Mouse (Mus musculus) MEL (cell line): ENCODE measurements around the gene Frem1. TPM values are rescaled to one million over a fixed set of nuclear protein-coding genes. Genes with fewer than 3 reads are reported as not detected.

Experiments
- DNase-seq: peaks from one replicate; pipeline ENCODE4 v3.0.0; 2011; ENCODE audit warnings: low read depth, low spot score
- H3K27ac ChIP-seq: 2 replicates; pipeline ENCODE4 v1.5.1; 2012; ENCODE audit warnings: low read depth, mild to moderate bottlenecking, control low read depth, low read length, moderate library complexity; ENCODE audit not compliant: control insufficient read depth
- H3K27me3 ChIP-seq, 2 experiments: fragments of 150-350 bp in 1 of 2; sonication (generic) in 1 of 2; 2 replicates each; pipeline ENCODE4 v1.6.1; 2012; ENCODE audit warnings: low read length in 2 of 2, mild to moderate bottlenecking in 2 of 2, improper control_type of control experiment in 1 of 2, moderate library complexity in 1 of 2; ENCODE audit not compliant: insufficient read depth in 2 of 2, control insufficient read depth in 1 of 2
- H3K36me3 ChIP-seq, 2 experiments: 2 replicates each; pipeline ENCODE4 v1.6.1; 2012 to 2014; ENCODE audit warnings: low read length in 2 of 2, improper control_type of control experiment in 1 of 2, inconsistent platforms in 1 of 2, mild to moderate bottlenecking in 1 of 2; ENCODE audit not compliant: insufficient read depth in 2 of 2, control insufficient read depth in 1 of 2
- H3K4me1 ChIP-seq, 2 experiments: fragments of 150-350 bp in 1 of 2; sonication (generic) in 1 of 2; 2 replicates each; pipeline ENCODE4 v1.6.1; 2012; ENCODE audit warnings: low read length in 2 of 2, improper control_type of control experiment in 1 of 2, mild to moderate bottlenecking in 1 of 2; ENCODE audit not compliant: insufficient read depth in 2 of 2, control insufficient read depth in 1 of 2
- H3K4me3 ChIP-seq, 2 experiments: fragments of 150-350 bp in 1 of 2; sonication (generic) in 1 of 2; 2 replicates each; pipeline ENCODE4 v1.5.1; 2012; ENCODE audit warnings: low read depth in 2 of 2, low read length in 2 of 2, mild to moderate bottlenecking in 2 of 2, moderate library complexity in 2 of 2, control low read depth in 1 of 2, improper control_type of control experiment in 1 of 2; ENCODE audit not compliant: control insufficient read depth in 1 of 2, insufficient read depth in 1 of 2
- H3K79me2 ChIP-seq: 2 replicates; pipeline ENCODE4 v1.6.1; 2012; ENCODE audit warnings: mild to moderate bottlenecking, low read length, moderate library complexity; ENCODE audit not compliant: control insufficient read depth, poor library complexity, insufficient read depth
- H3K9ac ChIP-seq: 2 replicates; pipeline ENCODE4 v1.6.1; 2012; ENCODE audit warnings: low read depth, mild to moderate bottlenecking, control low read depth, low read length, moderate library complexity; ENCODE audit not compliant: control insufficient read depth, poor library complexity, severe bottlenecking
- H3K9me3 ChIP-seq: fragments of 150-350 bp; sonication (generic); replicated peaks from 2 replicates; pipeline ENCODE4 v1.6.1; 2012; ENCODE audit warnings: mild to moderate bottlenecking, low read length, improper control_type of control experiment, moderate library complexity; ENCODE audit not compliant: insufficient read depth
- CHD1 ChIP-seq: IDR thresholded peaks from 2 replicates; pipeline ENCODE4 v1.6.1; 2012; ENCODE audit warnings: low read depth, mild to moderate bottlenecking, inconsistent platforms, low read length, improper control_type of control experiment
- CTCF ChIP-seq, 3 experiments: IDR thresholded peaks in 2 of 3; conservative IDR thresholded peaks in 1 of 3; 2 replicates each; pipeline ENCODE4 v1.5.1; 2011 to 2012; ENCODE audit warnings: low read length in 3 of 3, low read depth in 2 of 3, mild to moderate bottlenecking in 2 of 3, improper control_type of control experiment in 1 of 3, inconsistent platforms in 1 of 3, mixed read lengths in 1 of 3, moderate library complexity in 1 of 3; ENCODE audit not compliant: control insufficient read depth in 1 of 3, insufficient read depth in 1 of 3, poor library complexity in 1 of 3, severe bottlenecking in 1 of 3
- ELF1 ChIP-seq: IDR thresholded peaks from 2 replicates; pipeline ENCODE4 v1.6.1; 2014; ENCODE audit warnings: low read depth, mild to moderate bottlenecking, inconsistent platforms, low read length, improper control_type of control experiment, moderate library complexity
- ETS1 ChIP-seq: IDR thresholded peaks from 2 replicates; pipeline ENCODE4 v1.6.1; 2012; ENCODE audit warnings: low read depth, mild to moderate bottlenecking, inconsistent platforms, low read length, improper control_type of control experiment, moderate library complexity
- GABPA ChIP-seq: IDR thresholded peaks from 2 replicates; pipeline ENCODE4 v1.6.1; 2012; ENCODE audit warnings: low read depth, mild to moderate bottlenecking, inconsistent platforms, low read length, improper control_type of control experiment, moderate library complexity
- NRF1 ChIP-seq: IDR thresholded peaks from 2 replicates; pipeline ENCODE4 v1.6.1; 2014; ENCODE audit warnings: low read depth, mild to moderate bottlenecking, inconsistent platforms, low read length, improper control_type of control experiment, moderate library complexity; ENCODE audit not compliant: poor library complexity, insufficient read depth, severe bottlenecking
- SIN3A ChIP-seq: IDR thresholded peaks from 2 replicates; pipeline ENCODE4 v1.6.1; 2012; ENCODE audit warnings: low read length, improper control_type of control experiment, inconsistent platforms
- TCF12 ChIP-seq: IDR thresholded peaks from 2 replicates; pipeline ENCODE4 v1.6.1; 2014; ENCODE audit warnings: low read depth, mild to moderate bottlenecking, inconsistent platforms, low read length, improper control_type of control experiment, moderate library complexity
- UBTF ChIP-seq: IDR thresholded peaks from 2 replicates; pipeline ENCODE4 v1.6.1; 2012; ENCODE audit warnings: low read depth, mild to moderate bottlenecking, inconsistent platforms, low read length, improper control_type of control experiment, moderate library complexity, borderline replicate concordance; ENCODE audit not compliant: insufficient read depth
- USF2 ChIP-seq, 2 experiments: IDR thresholded peaks; 2 replicates each; pipeline ENCODE4 v1.6.1; 2011 to 2012; ENCODE audit warnings: improper control_type of control experiment in 2 of 2, low read length in 2 of 2, borderline replicate concordance in 1 of 2, inconsistent platforms in 1 of 2, low read depth in 1 of 2, mild to moderate bottlenecking in 1 of 2; ENCODE audit not compliant: insufficient read depth in 1 of 2
- ZC3H11A ChIP-seq: IDR thresholded peaks from 2 replicates; pipeline ENCODE4 v1.6.1; 2012; ENCODE audit warnings: low read depth, mild to moderate bottlenecking, inconsistent platforms, low read length, improper control_type of control experiment
- ZMIZ1 ChIP-seq: IDR thresholded peaks from 2 replicates; pipeline ENCODE4 v1.6.1; 2012; ENCODE audit warnings: low read depth, mild to moderate bottlenecking, inconsistent platforms, low read length, improper control_type of control experiment, moderate library complexity
- polyA plus RNA-seq, 2 experiments: library from polyadenylated mRNA; stranded (reverse) in 1 of 2; unstranded in 1 of 2; fragments of >175 nt in 1 of 2; fragments of >200 nt in 1 of 2; gene quantifications; 2 replicates each; pipeline versions ENCODE4 v1.2.1 to v1.2.4; 2012; ENCODE audit warnings: low replicate concordance in 2 of 2, low read depth in 1 of 2; ENCODE audit not compliant: insufficient read length in 2 of 2, insufficient read depth in 1 of 2, missing spikeins in 1 of 2
- total RNA-seq: library from RNA; depleted of rRNA; stranded (reverse); fragments of 300-350 nt; gene quantifications from 2 replicates; pipeline ENCODE4 v1.2.3, GENCODE M21; 2012

The Frem1 gene
- total and polyA plus RNA-seq, 3 experiments, result not detected

DNA sequence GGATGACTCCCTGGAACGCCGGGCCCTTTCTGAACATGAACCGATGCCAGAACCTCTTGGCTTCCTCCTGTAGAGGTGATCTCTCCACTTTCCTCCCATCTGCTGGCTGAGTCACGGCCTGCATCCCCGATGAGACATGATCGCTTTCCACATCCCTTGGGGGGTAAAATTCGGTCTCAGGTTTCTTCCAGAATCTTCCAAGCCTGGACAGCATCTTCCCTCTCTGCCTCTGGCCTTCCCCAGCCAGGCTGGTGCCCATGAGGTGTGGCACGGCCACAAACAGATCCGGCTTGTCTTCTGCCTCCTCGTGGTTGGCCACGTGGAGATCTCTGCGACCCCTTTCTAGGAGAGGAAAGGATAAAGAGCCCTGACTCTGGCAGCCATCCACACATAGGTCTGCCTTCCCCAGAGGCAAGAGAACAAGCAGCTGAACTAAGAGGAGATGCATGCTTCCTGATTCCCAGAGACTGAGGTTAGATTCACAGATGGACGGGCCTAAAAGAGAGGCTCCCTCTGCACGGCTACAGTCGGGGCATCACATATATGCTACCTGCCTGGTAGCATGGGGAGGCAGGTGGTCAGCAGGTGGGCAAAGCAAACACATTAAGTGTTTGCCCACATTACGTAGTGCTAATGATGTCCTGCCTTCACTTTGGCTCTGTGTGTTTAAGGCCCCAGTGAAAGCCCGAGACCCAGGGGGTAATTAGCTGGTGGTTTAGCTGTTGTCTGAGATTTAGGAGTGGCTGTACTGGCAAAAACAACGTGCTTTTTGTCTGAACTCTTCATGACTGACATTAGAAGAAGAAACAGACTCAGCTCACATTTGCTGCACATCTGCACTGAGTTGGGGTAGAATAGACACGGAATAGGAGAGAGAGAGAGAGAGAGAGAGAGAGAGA is 167.3 kb downstream of the Frem1 start, which contains the start of gene Cer1:
Gene Cer1 (minus strand): TSS at position 513 of the 899 bp plus-strand sequence.
- Histone ChIP-seq H3K36me3 (no peaks in the 10 kb centered on the region), H3K79me2 (no peaks in the 10 kb centered on the region), H3K9ac (no peak within 1 kb of the TSS), H3K27me3 (no peaks in the 10 kb centered on the region), H3K9me3 (no peaks in the 10 kb centered on the region), H3K4me1 (no peaks in the 10 kb centered on the region), H3K27ac (no peak within 1 kb of the TSS), H3K4me3 (no peak within 1 kb of the TSS)
- TF ChIP-seq ETS1 (no peak), ZC3H11A (no peak), ELF1 (no peak)
- DNase-seq, result no peak

DNA sequence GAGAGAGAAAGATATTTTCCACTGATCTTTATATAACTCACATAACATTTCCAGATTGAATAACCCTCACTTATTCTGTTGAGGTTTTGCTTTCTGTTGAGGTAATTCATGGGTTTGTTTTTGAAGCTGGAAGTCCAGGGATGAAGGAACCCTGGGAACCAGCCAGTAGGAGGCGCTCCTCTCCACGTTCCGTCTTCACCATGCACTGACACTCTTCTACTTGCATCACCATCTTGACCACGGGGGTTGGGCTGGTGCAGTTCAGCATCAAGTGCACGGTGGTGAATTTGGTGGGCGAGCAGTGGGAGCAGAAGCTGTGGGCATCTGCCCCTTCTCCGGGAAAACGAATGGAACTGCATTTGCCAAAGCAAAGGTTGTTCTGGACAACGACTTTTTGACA is 169.6 kb downstream of the Frem1 start:
- Histone ChIP-seq H3K4me3 (no peak overlapping the region), H3K79me2 (no peaks in the 10 kb centered on the region), H3K9me3 (no peaks in the 10 kb centered on the region), H3K9ac (no peak overlapping the region), H3K27me3 (no peaks in the 10 kb centered on the region), H3K4me1 (no peaks in the 10 kb centered on the region), H3K27ac (no peak overlapping the region), H3K36me3 (no peaks in the 10 kb centered on the region)
- TF ChIP-seq UBTF (no peak), CTCF (IDR thresholded peaks at IDR 0.05 in 2 of 3, conservative IDR thresholded peaks at IDR 0.05 in 1 of 3; ENCODE audit: control insufficient read depth in 1 of 3, insufficient read depth in 1 of 3, low read depth in 2 of 3, low read length in 3 of 3, poor library complexity in 1 of 3, severe bottlenecking in 1 of 3) (0 out of 6 replicates have a peak, but pooled peaks of 1 of the 3 experiments have one; percentile 1)
- DNase-seq, result no peak

DNA sequence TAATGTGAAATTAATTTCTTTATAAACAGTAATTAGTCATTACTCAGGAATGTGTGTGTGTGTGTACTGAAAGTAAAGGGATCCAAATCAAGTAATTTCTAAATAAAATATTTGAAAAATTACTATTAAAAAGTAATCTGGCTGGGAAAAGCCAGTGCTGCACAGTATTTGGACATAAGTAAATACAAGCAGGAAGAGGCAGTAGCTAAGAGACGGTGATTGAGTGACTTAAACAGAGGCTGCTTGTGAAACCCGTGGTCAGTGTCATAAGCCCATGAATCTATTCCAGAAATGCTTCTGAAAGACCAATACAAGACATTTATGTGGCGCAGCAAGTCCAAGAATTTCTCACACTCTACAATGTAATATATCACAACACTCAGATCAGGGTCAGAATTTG is 170.8 kb downstream of the Frem1 start:
- Histone ChIP-seq H3K9me3 (no peaks in the 10 kb centered on the region), H3K4me1 (no peaks in the 10 kb centered on the region), H3K27me3 (no peaks in the 10 kb centered on the region), H3K36me3 (no peaks in the 10 kb centered on the region), H3K4me3 (no peak overlapping the region), H3K27ac (no peak overlapping the region), H3K9ac (no peak overlapping the region), H3K79me2 (no peaks in the 10 kb centered on the region)
- no peak for TF ChIP-seq SIN3A
- TF ChIP-seq NRF1, result no peak
- TF ChIP-seq ZMIZ1, result no peak
- no peak for TF ChIP-seq TCF12
- TF ChIP-seq USF2 (IDR thresholded peaks at IDR 0.05; ENCODE audit: borderline replicate concordance in 1 of 2, insufficient read depth in 1 of 2, low read depth in 1 of 2, low read length in 2 of 2), result no peak
- TF ChIP-seq CHD1, result no peak
- no peak for TF ChIP-seq GABPA
- DNase-seq, result no peak
